ENCODE assay signal across 9 mouse cellular contexts in genomic region chr10:52233969-52234653, GRCm38 (mm10). TPM values are rescaled to one million over a fixed set of nuclear protein-coding genes. Genes with fewer than 3 reads are reported as not detected.
A peak's percentile ranks its signal among the peaks of the same experiment; 100 is the strongest.
DNase-seq lines count a peak whose midpoint lies in the region; ATAC-seq and TF ChIP-seq lines count a peak whose summit lies in the region.
"Had no signal": no experiment of that assay in that cellular context is flagged by ENCODE, and none has a peak within 500 bp of the region (broad histone marks: within the 10 kb centered on the region; RNA-seq: fewer than 3 reads in every experiment).

No protein-coding gene starts in this region.

- no peak for TF ChIP-seq CTCF in liver, postnatal 0 days (IDR thresholded peaks at IDR 0.05; ENCODE audit: low read depth)
- TF ChIP-seq CTCF in olfactory bulb, adult 2 months (IDR thresholded peaks at IDR 0.05; ENCODE audit: insufficient read depth, low read depth, low read length): no peak

- H3K36me3 ChIP-seq in embryonic facial prominence, embryonic 10.5 days (replicated peaks): 0 out of 2 replicates have a peak, but pooled peaks cover 7% of the 10 kb centered on the region
- no peaks in the 10 kb centered on the region for H3K36me3 ChIP-seq in heart, embryonic 10.5 days
- H3K36me3 ChIP-seq in liver, postnatal 0 days (replicated peaks; ENCODE audit: insufficient read depth, low read length): no peaks in the 10 kb centered on the region

- no peaks in the 10 kb centered on the region for H3K9me3 ChIP-seq in embryonic facial prominence, embryonic 10.5 days
- no peaks in the 10 kb centered on the region for H3K9me3 ChIP-seq in heart, embryonic 10.5 days
- H3K9me3 ChIP-seq in liver, postnatal 0 days (ENCODE audit: low read length): no peaks in the 10 kb centered on the region

- peak overlapping the region; percentile 91 for H3K27ac ChIP-seq in embryonic facial prominence, embryonic 10.5 days (replicated peaks)
- H3K27ac ChIP-seq in heart, embryonic 10.5 days: peak overlapping the region; percentile 91
- H3K27ac ChIP-seq in liver, postnatal 0 days (ENCODE audit: low read depth): peak overlapping the region; percentile 89
- H3K27ac ChIP-seq in olfactory bulb, adult 2 months (ENCODE audit: insufficient read depth, low read depth, low read length): no peak overlapping the region

- peaks cover 7% of the 10 kb centered on the region; the same call in 1 of the 2 replicates for H3K27me3 ChIP-seq in embryonic facial prominence, embryonic 10.5 days (replicated peaks; ENCODE audit: low read depth, poor library complexity, severe bottlenecking)
- H3K27me3 ChIP-seq in heart, embryonic 10.5 days (ENCODE audit: insufficient read depth, poor library complexity, severe bottlenecking): no peaks in the 10 kb centered on the region
- no peaks in the 10 kb centered on the region for H3K27me3 ChIP-seq in liver, postnatal 0 days (ENCODE audit: insufficient read depth, low read length)

- peak overlapping the region; percentile 85 for H3K9ac ChIP-seq in liver, postnatal 0 days (replicated peaks)

- H3K4me2 ChIP-seq in liver, postnatal 0 days (ENCODE audit: low read depth, low read length): peak overlapping the region; percentile 91

- peak overlapping the region; percentile 80 for H3K4me3 ChIP-seq in embryonic facial prominence, embryonic 10.5 days
- peak overlapping the region; percentile 81 for H3K4me3 ChIP-seq in heart, embryonic 10.5 days
- peak overlapping the region; percentile 75 for H3K4me3 ChIP-seq in liver, postnatal 0 days (ENCODE audit: low read depth, low read length)
- peak overlapping the region; percentile 71 for H3K4me3 ChIP-seq in olfactory bulb, adult 2 months (ENCODE audit: insufficient read depth, low read depth, low read length)

- peak; percentile 42 for ATAC-seq in liver, postnatal 0 days

- H3K4me1 ChIP-seq in embryonic facial prominence, embryonic 10.5 days: peaks cover 12% of the 10 kb centered on the region
- H3K4me1 ChIP-seq in heart, embryonic 10.5 days: peaks cover 9% of the 10 kb centered on the region
- H3K4me1 ChIP-seq in liver, postnatal 0 days (ENCODE audit: insufficient read depth): peaks cover 12% of the 10 kb centered on the region
- H3K4me1 ChIP-seq in olfactory bulb, adult 2 months (ENCODE audit: control insufficient read depth, insufficient read depth, low read length): 0 out of 2 replicates have a peak, but pooled peaks cover 2% of the 10 kb centered on the region

- TF ChIP-seq POLR2A in olfactory bulb, adult 2 months (IDR thresholded peaks at IDR 0.05; ENCODE audit: insufficient read depth, low read depth, low read length): no peak

- DNase-seq in adrenal gland, adult (ENCODE audit: inconsistent age in 2 of 2, low spot score in 1 of 2): peak; percentile 48 to 85
- DNase-seq in adrenal gland, adult 2 months: no peak
- DNase-seq in ZHBTc4 (ENCODE audit: low read depth, low spot score): peak; percentile 40
- DNase-seq in embryonic facial prominence, embryonic 10.5 days (ENCODE audit: low spot score): peak; percentile 74
- peak; percentile 77 for DNase-seq in heart, embryonic 10.5 days (ENCODE audit: low spot score)
- DNase-seq in kidney, adult 9 months: peak; percentile 48
- DNase-seq in liver, postnatal 0 days: peak; percentile 43

- TF ChIP-seq EP300 in liver, postnatal 0 days (IDR thresholded peaks at IDR 0.05; ENCODE audit: low read depth): no peak

- under 1% methylated on average over 40 of the region's 40 CpGs for WGBS in embryonic facial prominence, embryonic 10.5 days
- under 1% methylated on average over 40 of the region's 40 CpGs for WGBS in heart, embryonic 10.5 days
- under 1% methylated on average over 37 of the region's 40 CpGs for WGBS in liver, postnatal 0 days (ENCODE audit: insufficient replicate concordance)
- WGBS in olfactory bulb, adult 2 months: 1% methylated on average over 39 of the region's 40 CpGs

RNA-seq across cellular contexts. Expression of gene Dcbld1, which starts 0.7 kb away (rescaled TPM):
- 1 to 10 TPM; 2.1 to 3.4 TPM for total RNA-seq in adrenal gland, adult 2 months (2021)
- 2.7 and 3.1 TPM in 2 replicates for polyA plus RNA-seq in adrenal gland, adult 2 months (2012; rRNA removed)
- 23.3 and 24.2 TPM in 2 replicates for polyA plus RNA-seq in embryonic facial prominence, embryonic 10.5 days (2016; fragmentation: Nextera tagmentation; extraction: Ambion mirVana)
- 9.9 and 17.0 TPM in 2 replicates for polyA plus RNA-seq in heart, embryonic 10.5 days (2016; fragmentation: Nextera tagmentation; extraction: Ambion mirVana)
- polyA plus RNA-seq in liver, postnatal 0 days (2015; fragmentation: Nextera tagmentation; extraction: Ambion mirVana): 5.1 and 7.4 TPM in 2 replicates
- polyA plus RNA-seq in olfactory bulb, adult 2 months (2012; ENCODE audit: insufficient read depth, insufficient read length, low replicate concordance, missing spikeins): not detected in 2 replicates

RNA-seq across cellular contexts. Expression of gene Ros1, which starts 39.1 kb away (rescaled TPM):
- not detected for total RNA-seq in adrenal gland, adult 2 months (2021)
- polyA plus RNA-seq in adrenal gland, adult 2 months (2012; rRNA removed): not detected in 2 replicates
- polyA plus RNA-seq in embryonic facial prominence, embryonic 10.5 days (2016; fragmentation: Nextera tagmentation; extraction: Ambion mirVana): not detected in 2 replicates
- not detected in 2 replicates for polyA plus RNA-seq in heart, embryonic 10.5 days (2016; fragmentation: Nextera tagmentation; extraction: Ambion mirVana)
- not detected in 2 replicates for polyA plus RNA-seq in liver, postnatal 0 days (2015; fragmentation: Nextera tagmentation; extraction: Ambion mirVana)
- not detected in 2 replicates for polyA plus RNA-seq in olfactory bulb, adult 2 months (2012; ENCODE audit: insufficient read depth, insufficient read length, low replicate concordance, missing spikeins)
- total RNA-seq: layer of hippocampus, postnatal 36 days had no signal
